Mouse (Mus musculus) spleen, embryonic (tissue): ENCODE results near the gene Skint10.

Experiments used
- CTCF ChIA-PET: fragments of 350-600 bp; sonication (Branson Sonifier 250); formaldehyde crosslinking; loops from one replicate; lab custom pipeline; 2022; lab: Charles Lee

The Skint10 gene

DNA sequence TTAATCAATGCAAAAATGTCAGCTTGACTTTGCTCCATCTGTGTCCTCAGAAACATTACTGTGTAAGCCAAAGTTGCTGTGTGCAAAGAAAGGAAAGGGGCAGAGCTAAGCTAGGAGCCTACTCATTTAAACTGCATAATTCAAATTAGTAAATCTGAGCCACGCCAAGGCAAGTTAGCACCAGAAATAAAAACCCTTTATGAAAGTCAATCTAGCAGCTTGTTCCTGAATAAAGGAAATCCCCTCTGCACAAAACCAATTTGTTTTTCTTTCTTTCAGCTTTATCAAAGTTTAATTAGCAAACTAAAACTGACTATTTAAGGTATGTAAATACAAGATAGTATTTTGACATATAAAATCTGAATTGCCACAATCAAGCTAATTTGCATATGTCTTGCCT, at the start of gene Skint10:
Gene Skint10, minus strand, starts transcription at position 101 of the 400 bp plus-strand sequence.
- CTCF ChIA-PET = no interaction called here

GRCm38 (mm10) chr4:112790646-112791045, 16.0 kb upstream of the Skint10 start:
- CTCF ChIA-PET = no interaction called here
